Mouse (Mus musculus) stomach, embryonic 15.5 days (tissue): ENCODE data around the gene Lhx5. TPM values are rescaled to one million over a fixed set of nuclear protein-coding genes. Genes with fewer than 3 reads are reported as not detected.

Experiments used
- polyA plus RNA-seq: library from polyadenylated mRNA; unstranded; fragments of >200 nt; fragmentation: Nextera tagmentation; extraction: Ambion mirVana; gene quantifications from 2 replicates; pipeline ENCODE4 v1.2.1, GENCODE M21; 2015

The Lhx5 gene
- polyA plus RNA-seq, 1 experiment from 2014 or later = 0.14 TPM

Other genes with a start within 250 kb of the Lhx5 start
- 15.9 and 19.4 TPM in 2 replicates for gene Sdsl, start 41.1 kb downstream of the Lhx5 start, polyA plus RNA-seq
- gene Sds, start 44.8 kb downstream of the Lhx5 start, polyA plus RNA-seq = 0.36 and 0.52 TPM in 2 replicates
- 51.5 and 53.5 TPM in 2 replicates for gene Plbd2, start 71.9 kb downstream of the Lhx5 start, polyA plus RNA-seq
- 6.2 and 8.3 TPM in 2 replicates for gene Slc8b1, start 79.5 kb downstream of the Lhx5 start, polyA plus RNA-seq
- gene Tpcn1, start 157.0 kb downstream of the Lhx5 start, polyA plus RNA-seq = 25.5 and 25.7 TPM in 2 replicates
- gene Iqcd, start 157.3 kb downstream of the Lhx5 start, polyA plus RNA-seq = 0.40 and 0.69 TPM in 2 replicates
- gene Rita1, start 180.9 kb downstream of the Lhx5 start, polyA plus RNA-seq = 10.4 and 11.4 TPM in 2 replicates
- gene Ddx54, start 181.0 kb downstream of the Lhx5 start, polyA plus RNA-seq = 41.8 and 44.9 TPM in 2 replicates
- gene Cfap73, start 202.5 kb downstream of the Lhx5 start, polyA plus RNA-seq = not detected in 2 replicates
- gene Rasal1, start 217.1 kb downstream of the Lhx5 start, polyA plus RNA-seq = 0.34 and 0.54 TPM in 2 replicates